Mouse (Mus musculus) cerebellum, adult 2 months (tissue): ENCODE results near the gene Gm5615.

ENCODE experiments used
- CTCF ChIP-seq: fragments of 200-500 bp; IDR thresholded peaks from 2 replicates; pipeline ENCODE4 v1.5.1; 2011; ENCODE audit warnings: low read depth, mild to moderate bottlenecking, control low read depth, low read length, moderate library complexity, borderline replicate concordance; ENCODE audit not compliant: insufficient read depth
- POLR2A ChIP-seq: fragments of 200-500 bp; IDR thresholded peaks from 2 replicates; pipeline ENCODE4 v1.6.1; 2011; ENCODE audit warnings: low read length, control low read depth, borderline replicate concordance; ENCODE audit not compliant: insufficient read depth

DNA sequence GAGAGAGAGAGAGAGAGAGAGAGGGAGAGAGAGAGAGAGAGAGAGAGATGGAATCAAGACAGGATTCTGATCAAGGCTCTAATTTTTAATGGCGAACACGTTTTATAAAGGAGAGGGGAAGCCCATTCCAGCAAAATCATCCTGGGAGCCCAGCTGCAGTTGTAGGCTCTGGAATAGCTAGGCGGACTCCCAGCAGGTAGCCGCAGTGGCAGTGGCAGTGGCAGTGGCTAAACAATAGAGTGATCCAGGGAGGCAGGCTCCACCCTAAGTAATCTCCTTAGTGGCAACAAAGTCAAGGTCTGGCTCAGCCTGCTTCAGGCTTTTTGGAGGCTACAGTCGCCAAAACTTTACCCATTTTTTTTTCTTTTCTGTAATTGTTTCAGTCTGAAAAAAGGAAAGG lies 37.6 kb downstream of the Gm5615 start:
- TF ChIP-seq POLR2A (no peak), CTCF (no peak)
